In the genomic region with DNA sequence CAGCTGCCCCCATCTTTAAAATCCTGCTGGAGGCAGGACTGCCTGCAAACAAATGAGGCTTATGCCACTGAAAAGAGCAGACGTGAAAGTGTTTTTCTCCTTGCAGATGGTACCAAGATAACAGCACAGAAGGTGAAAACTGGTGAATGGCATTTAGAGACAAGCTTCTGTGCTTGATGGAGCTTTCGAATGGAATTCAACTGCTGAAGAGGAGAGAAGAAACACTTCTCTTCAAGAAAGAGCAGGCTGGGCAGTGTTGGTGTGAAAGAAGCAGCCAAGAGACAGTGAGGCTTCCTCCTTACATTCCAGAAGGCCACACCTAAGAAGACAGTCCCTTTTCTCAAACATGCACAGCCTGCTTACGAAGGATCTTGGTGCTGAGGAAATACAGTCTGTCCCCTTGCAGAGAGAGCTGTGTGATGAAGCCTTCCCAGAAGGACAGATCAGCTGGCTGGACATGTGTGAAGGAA, we compare ENCODE assay signal across 26 mouse cellular contexts. TPM values are rescaled to one million over a fixed set of nuclear protein-coding genes. Genes with fewer than 3 reads are reported as not detected.
DNase-seq lines count a peak whose midpoint lies in the region; ATAC-seq lines count a peak whose summit lies in the region.
"Had no signal": no experiment of that assay in that cellular context is flagged by ENCODE, and none has a peak within 500 bp of the region (broad histone marks: within the 10 kb centered on the region; RNA-seq: fewer than 3 reads in every experiment).

No protein-coding gene starts in this region.

- H3K9ac ChIP-seq in forebrain, embryonic 15.5 days (replicated peaks) = no peak overlapping the region
- H3K9ac ChIP-seq: heart, embryonic 13.5 days; kidney, embryonic 15.5 days; limb, embryonic 13.5 days; liver, embryonic 12.5 days; midbrain, embryonic 12.5 days had no signal

- no peak for DNase-seq in cerebellum, postnatal 25 days
- peak; percentile 4 for DNase-seq in layer of hippocampus, adult 11-12 months (ENCODE audit: low spot score)
- no peak for DNase-seq in layer of hippocampus, postnatal 10 days (ENCODE audit: low spot score in 2 of 2)
- peak; percentile 66 for DNase-seq in brain, adult 2 months (ENCODE audit: low read depth, low spot score)
- DNase-seq in spleen, postnatal 36 days (ENCODE audit: low spot score in 2 of 2) = no peak
- DNase-seq: adrenal gland, adult 8-10 months; cerebellum, adult 11 months; cerebellum, adult 9-11 months; gastrocnemius, postnatal 14 days; heart, adult 2 months; heart, postnatal 14 days; kidney, adult 11 months; kidney, postnatal 36 days; layer of hippocampus, postnatal 36 days; lung, adult 18-20 months; lung, postnatal 10 days; thymus, postnatal 25 days had no signal

- ATAC-seq in cerebellum, adult (ENCODE audit: insufficient number of reproducible peaks, low FRiP score, low TSS enrichment) = 0 out of 2 replicates have a peak, but pooled peaks have one; percentile 20
- ATAC-seq in forebrain, embryonic 15.5 days (replicated peaks) = peak; percentile 85
- ATAC-seq: activated CD4-positive, CD25-positive, alpha-beta regulatory T cell, adult 4 months; liver, embryonic 12.5 days had no signal

- H3K4me3 ChIP-seq in forebrain, embryonic 15.5 days = no peak overlapping the region
- H3K4me3 ChIP-seq: embryonic facial prominence, embryonic 10.5 days; heart, adult 2 months; heart, embryonic 13.5 days; kidney, embryonic 15.5 days; limb, embryonic 13.5 days; liver, embryonic 12.5 days; midbrain, embryonic 12.5 days had no signal

- WGBS in forebrain, embryonic 15.5 days = 53% methylated on average over 3 of the region's 3 CpGs

- H3K4me1 ChIP-seq in forebrain, embryonic 15.5 days = peaks cover 10% of the 10 kb centered on the region; the same call in 1 of the 2 replicates
- H3K4me1 ChIP-seq: embryonic facial prominence, embryonic 10.5 days; kidney, embryonic 15.5 days; limb, embryonic 13.5 days had no signal

- no peaks in the 10 kb centered on the region for H3K36me3 ChIP-seq in forebrain, embryonic 15.5 days
- H3K36me3 ChIP-seq: midbrain, embryonic 12.5 days had no signal

- no peak overlapping the region for H3K4me2 ChIP-seq in forebrain, embryonic 15.5 days (replicated peaks)
- H3K4me2 ChIP-seq: heart, embryonic 13.5 days; kidney, embryonic 15.5 days; limb, embryonic 13.5 days; liver, embryonic 12.5 days; midbrain, embryonic 12.5 days had no signal

- peak overlapping the region; percentile 80 for H3K27ac ChIP-seq in forebrain, embryonic 15.5 days (replicated peaks)
- H3K27ac ChIP-seq: embryonic facial prominence, embryonic 10.5 days; heart, adult 2 months; heart, embryonic 13.5 days; kidney, embryonic 15.5 days; limb, embryonic 13.5 days; liver, embryonic 12.5 days; midbrain, embryonic 12.5 days had no signal

- no peaks in the 10 kb centered on the region for H3K27me3 ChIP-seq in forebrain, embryonic 15.5 days
- H3K27me3 ChIP-seq: heart, embryonic 13.5 days; limb, embryonic 13.5 days; liver, embryonic 12.5 days had no signal

- H3K9me3 ChIP-seq in forebrain, embryonic 15.5 days = no peaks in the 10 kb centered on the region
- H3K9me3 ChIP-seq: embryonic facial prominence, embryonic 10.5 days; heart, embryonic 13.5 days; kidney, embryonic 15.5 days; limb, embryonic 13.5 days; liver, embryonic 12.5 days; midbrain, embryonic 12.5 days had no signal

RNA-seq across cellular contexts. Expression of a gene that starts 27.2 kb away (rescaled TPM):
- total RNA-seq in layer of hippocampus, postnatal 10 days (2021) = 10 to 100 TPM; 29.4 to 30.8 TPM
- polyA plus RNA-seq in forebrain, embryonic 15.5 days (2015; fragmentation: Nextera tagmentation; extraction: Ambion mirVana) = 8.4 and 10.3 TPM in 2 replicates

Comparison
In these comparisons a context has a peak if more than half of its experiments do, and no peak if none do; other contexts are left out.
1. DNase-seq: peak in layer of hippocampus, adult 11-12 months (single experiment) and brain, adult 2 months (single experiment); none in cerebellum, postnatal 25 days (0 of 2), layer of hippocampus, postnatal 10 days (0 of 2) and spleen, postnatal 36 days (0 of 2).